In the genomic region with DNA sequence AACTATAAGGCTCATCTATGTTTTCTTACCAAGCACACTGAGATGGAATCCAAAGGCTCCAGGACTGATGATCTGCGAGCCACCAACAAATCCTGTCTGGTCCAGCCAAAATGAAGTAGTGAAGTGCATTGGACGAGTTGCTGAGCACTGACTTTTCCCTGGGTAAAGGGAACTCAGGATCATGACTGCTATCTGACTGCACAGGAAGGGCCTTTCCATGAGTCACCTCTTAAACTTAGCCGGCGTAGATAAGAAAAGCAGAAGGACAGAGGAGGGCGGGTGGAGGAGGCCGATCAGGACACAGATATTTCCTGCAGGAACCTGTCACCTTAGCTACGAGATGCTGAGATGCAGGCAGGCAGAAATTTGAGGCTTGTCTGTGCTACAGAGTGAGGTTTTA, we compare ENCODE assay signal across 12 mouse cellular contexts. TPM values are rescaled to one million over a fixed set of nuclear protein-coding genes. Genes with fewer than 3 reads are reported as not detected.
DNase-seq lines count a peak whose midpoint lies in the region; ATAC-seq lines count a peak whose summit lies in the region.
"Had no signal": no experiment of that assay in that cellular context is flagged by ENCODE, and none has a peak within 500 bp of the region (broad histone marks: within the 10 kb centered on the region; RNA-seq: fewer than 3 reads in every experiment).

A gene (minus strand): TSS at position 207 of the 400 bp plus-strand sequence.

- WGBS in heart, embryonic 10.5 days, result 20% methylated on average over 7 of the region's 7 CpGs
- WGBS in heart, embryonic 14.5 days, result 8% methylated on average over 7 of the region's 7 CpGs
- WGBS in kidney, embryonic 14.5 days, result 75% methylated on average over 7 of the region's 7 CpGs

- no peak for ATAC-seq in heart, embryonic 14.5 days (ENCODE audit: insufficient number of reproducible peaks, insufficient read depth, low FRiP score, low read depth)
- peak; percentile 89 for ATAC-seq in megakaryocyte-erythroid progenitor cell, adult 5-6 weeks (replicated peaks; ENCODE audit: low FRiP score, low TSS enrichment, poor library complexity, severe bottlenecking)
- ATAC-seq in kidney, embryonic 14.5 days (ENCODE audit: low FRiP score, low TSS enrichment), result no peak

- no peaks in the 10 kb centered on the region for H3K9me3 ChIP-seq in heart, embryonic 10.5 days
- H3K9me3 ChIP-seq in heart, embryonic 14.5 days (ENCODE audit: control insufficient read depth, low read length), result peaks cover 4% of the 10 kb centered on the region; the same call in 1 of the 2 replicates
- H3K9me3 ChIP-seq in kidney, embryonic 14.5 days (ENCODE audit: control insufficient read depth, low read length), result no peaks in the 10 kb centered on the region

- peak within 1 kb of the TSS; percentile 18; the same call in 1 of the 2 replicates for H3K4me2 ChIP-seq in heart, embryonic 14.5 days (ENCODE audit: low read length)
- H3K4me2 ChIP-seq in kidney, embryonic 14.5 days (replicated peaks; ENCODE audit: low read depth, low read length), result no peak within 1 kb of the TSS
- H3K4me2 ChIP-seq: embryonic facial prominence, embryonic 13.5 days; lung, embryonic 14.5 days had no signal

- no peaks in the 10 kb centered on the region for H3K36me3 ChIP-seq in heart, embryonic 10.5 days
- H3K36me3 ChIP-seq in heart, embryonic 14.5 days (ENCODE audit: control insufficient read depth, insufficient read depth, low read length), result no peaks in the 10 kb centered on the region
- no peaks in the 10 kb centered on the region for H3K36me3 ChIP-seq in kidney, embryonic 14.5 days (ENCODE audit: control insufficient read depth, insufficient read depth, low read length)
- H3K36me3 ChIP-seq: embryonic facial prominence, embryonic 13.5 days had no signal

- no peak within 1 kb of the TSS for H3K27ac ChIP-seq in heart, embryonic 10.5 days
- H3K27ac ChIP-seq in heart, embryonic 14.5 days (replicated peaks in 1 of 2; ENCODE audit: control insufficient read depth in 1 of 2, insufficient read depth in 1 of 2, low read depth in 2 of 2, low read length in 2 of 2), result 0 out of 4 replicates have a peak within 1 kb of the TSS, but pooled peaks of 1 of the 2 experiments have one; percentile 54
- H3K27ac ChIP-seq in kidney, embryonic 14.5 days (ENCODE audit: low read depth, low read length), result no peak within 1 kb of the TSS
- H3K27ac ChIP-seq: embryonic facial prominence, embryonic 13.5 days had no signal

- peak; percentile 14 to 46 for DNase-seq in heart, adult 9 months (ENCODE audit: low spot score in 2 of 2)
- no peak for DNase-seq in heart, embryonic 10.5 days (ENCODE audit: low spot score)
- peak; percentile 44 for DNase-seq in adrenal gland, postnatal 14 days
- no peak for DNase-seq in cerebellum, postnatal 10 days
- no peak for DNase-seq in embryo, embryonic 10.5 days (ENCODE audit: low spot score)
- DNase-seq: cerebellum, adult 18-20 months; lung, embryonic 14.5 days; thymus, postnatal 36 days had no signal

- no peaks in the 10 kb centered on the region for H3K27me3 ChIP-seq in heart, embryonic 10.5 days (ENCODE audit: insufficient read depth, poor library complexity, severe bottlenecking)
- no peaks in the 10 kb centered on the region for H3K27me3 ChIP-seq in heart, embryonic 14.5 days (ENCODE audit: control insufficient read depth, insufficient read depth, low read length)
- H3K27me3 ChIP-seq in kidney, embryonic 14.5 days (ENCODE audit: control insufficient read depth, insufficient read depth, low read length), result no peaks in the 10 kb centered on the region
- H3K27me3 ChIP-seq: embryonic facial prominence, embryonic 13.5 days had no signal

- peaks cover 10% of the 10 kb centered on the region; the same call in 1 of the 2 replicates for H3K4me1 ChIP-seq in heart, embryonic 10.5 days
- H3K4me1 ChIP-seq in heart, embryonic 14.5 days (ENCODE audit: control insufficient read depth in 2 of 2, insufficient read depth in 2 of 2, low read length in 2 of 2), result peaks cover 3 to 5% of the 10 kb centered on the region in 2 experiments; a peak in 3 of 4 replicates
- no peaks in the 10 kb centered on the region for H3K4me1 ChIP-seq in kidney, embryonic 14.5 days (ENCODE audit: control insufficient read depth, insufficient read depth, low read length)
- H3K4me1 ChIP-seq: embryonic facial prominence, embryonic 13.5 days had no signal

- H3K9ac ChIP-seq in heart, embryonic 14.5 days (ENCODE audit: low read length), result no peak within 1 kb of the TSS
- H3K9ac ChIP-seq in kidney, embryonic 14.5 days (ENCODE audit: low read depth, low read length), result no peak within 1 kb of the TSS
- H3K9ac ChIP-seq: embryonic facial prominence, embryonic 13.5 days; lung, embryonic 14.5 days had no signal

- no peak within 1 kb of the TSS for H3K4me3 ChIP-seq in heart, embryonic 10.5 days
- H3K4me3 ChIP-seq in heart, embryonic 14.5 days (ENCODE audit: control insufficient read depth in 1 of 2, insufficient read depth in 1 of 2, low read depth in 1 of 2, low read length in 2 of 2), result no peak within 1 kb of the TSS
- no peak within 1 kb of the TSS for H3K4me3 ChIP-seq in kidney, embryonic 14.5 days (ENCODE audit: low read length)
- H3K4me3 ChIP-seq: embryonic facial prominence, embryonic 13.5 days had no signal

RNA-seq across cellular contexts. Expression of the gene that starts here (rescaled TPM):
- polyA plus RNA-seq in heart, embryonic 10.5 days (2016; fragmentation: Nextera tagmentation; extraction: Ambion mirVana), result 0.74 and 0.85 TPM in 2 replicates
- total RNA-seq in adrenal gland, postnatal 14 days (2021), result 1.4 and 2.1 TPM in 2 replicates
- 3.1 and 4.2 TPM in 2 replicates for polyA plus RNA-seq in heart, embryonic 14.5 days (2014; fragmentation: Nextera tagmentation; extraction: Ambion mirVana)
- total RNA-seq in megakaryocyte-erythroid progenitor cell, adult 5-6 weeks (2014; fragmentation: Nextera tagmentation), result not detected in 2 replicates
- total RNA-seq in megakaryocyte-erythroid progenitor cell, adult 5-6 weeks (2017), result not detected in 2 replicates
- polyA plus RNA-seq in kidney, embryonic 14.5 days (2014; fragmentation: Nextera tagmentation; extraction: Ambion mirVana), result 1.0 and 1.7 TPM in 2 replicates

Comparison
In these comparisons a context has a peak if more than half of its experiments do, and no peak if none do; other contexts are left out.
1. DNase-seq: peak in heart, adult 9 months (2 of 2) and adrenal gland, postnatal 14 days (single experiment); none in heart, embryonic 10.5 days (single experiment), cerebellum, postnatal 10 days (0 of 2) and embryo, embryonic 10.5 days (single experiment).
2. Peak in ATAC-seq in megakaryocyte-erythroid progenitor cell, adult 5-6 weeks; RNA of the gene not detected or under 1 TPM.